Mouse (Mus musculus) gastrocnemius, postnatal 14 days (tissue): ENCODE measurements around the gene Lfng. TPM values are rescaled to one million over a fixed set of nuclear protein-coding genes. Genes with fewer than 3 reads are reported as not detected.
A peak's percentile ranks its signal among the peaks of the same experiment; 100 is the strongest.

ENCODE experiments used
- DNase-seq: peaks from one replicate; pipeline ENCODE4 v3.0.0; 2021; ENCODE audit warnings: mixed read lengths
- intact Hi-C: fragments of 180-260 bp; cut with DNase I; formaldehyde crosslinking; loops from one replicate; pipeline ENCODE4 v1.15.1; 2025; ENCODE audit warnings: low total_unique reads
- long read RNA-seq, 2 experiments: library from polyadenylated mRNA; stranded (forward); transcript quantifications; one replicate each; pipeline ENCODE4 v2.0.0; 2021
- total RNA-seq, 2 experiments: library from RNA; stranded (reverse); gene quantifications; 2 replicates each; pipeline ENCODE4 v1.2.3; 2021

The Lfng gene
- total RNA-seq, result 1 to 10 TPM; 5.6 to 9.8 TPM
- long read RNA-seq, experiment 1, transcript Lfng-201 (8 exons, 2,305 nt), result major isoform, 7 of 7 reads
- long read RNA-seq, experiment 1, partial matches to known transcripts, result 0 of 7 reads
- long read RNA-seq, experiment 1, other reads (novel, unspliced or antisense), result 0 of 7 reads
- long read RNA-seq, experiment 2, transcript Lfng-201 (8 exons, 2,305 nt), result major isoform, 12 of 12 reads
- long read RNA-seq, experiment 2, partial matches to known transcripts, result 0 of 12 reads
- long read RNA-seq, experiment 2, other reads (novel, unspliced or antisense), result 0 of 12 reads

GRCm38 (mm10) chr5:140607001-140607835, at the start of gene Lfng:
Gene Lfng (plus strand): TSS chr5:140607320.
- peak; percentile 89 for DNase-seq
- intact Hi-C loops, result no loop called here

- intact Hi-C loops, result no loop called here
Measured at GRCm38 (mm10) chr5:140562601-140563000, 44.5 kb upstream of the Lfng start.

GRCm38 (mm10) chr5:140564896-140565295, 42.2 kb upstream of the Lfng start, which contains the start of gene Grifin:
Gene Grifin (minus strand): TSS chr5:140565071.
- intact Hi-C loops, result no loop called here
- DNase-seq, result no peak

More at GRCm38 (mm10) chr5:140562601-140563000, 44.5 kb upstream of the Lfng start:
- no peak for DNase-seq

DNA sequence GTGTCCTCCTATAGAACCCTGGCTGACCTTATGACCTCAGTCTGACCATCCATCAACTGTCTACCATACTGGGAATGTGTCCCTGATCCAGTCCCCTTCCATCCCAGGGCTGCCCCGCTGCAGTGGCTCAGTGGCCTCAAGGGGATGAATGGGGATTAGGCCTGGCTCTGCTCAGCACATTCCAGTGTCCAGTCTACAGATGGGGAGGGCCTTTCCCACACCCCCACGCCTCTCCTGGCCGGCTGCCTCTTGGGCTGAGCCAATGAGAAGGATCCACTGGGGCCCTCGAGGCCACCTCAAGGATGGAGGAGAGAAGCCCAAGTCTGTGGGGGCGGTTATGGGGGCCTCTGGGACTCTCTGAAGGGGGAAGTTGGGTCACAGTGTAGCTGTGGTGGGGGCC, 41.7 kb upstream of the Lfng start:
- intact Hi-C loops, result no loop called here
- DNase-seq, result peak; percentile 80

GRCm38 (mm10) chr5:140565856-140566255, 41.3 kb upstream of the Lfng start:
- intact Hi-C loops, result no loop called here
- peak; percentile 56 for DNase-seq

GRCm38 (mm10) chr5:140566271-140566670, 40.8 kb upstream of the Lfng start:
- intact Hi-C loops, result no loop called here
- no peak for DNase-seq

DNA sequence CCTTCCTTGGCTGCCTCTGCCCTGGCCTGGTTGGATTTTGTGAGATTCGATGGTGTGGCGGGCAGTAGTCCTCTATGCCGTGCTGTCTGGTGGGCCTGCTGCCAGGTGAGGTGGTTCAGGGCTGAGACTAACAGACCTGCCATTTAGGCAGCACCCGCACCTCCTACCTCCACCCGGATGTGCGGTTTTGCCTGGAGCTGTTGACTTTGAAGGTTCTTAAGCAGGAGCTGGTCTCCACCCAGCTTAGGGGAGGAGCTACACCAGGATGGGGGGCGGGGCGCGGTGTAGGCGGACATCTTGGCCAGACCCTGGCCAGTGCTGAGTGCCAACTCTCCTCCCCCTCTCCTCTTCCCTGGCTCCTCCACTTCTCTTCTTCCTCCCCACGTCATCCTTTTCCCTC, 39.8 kb upstream of the Lfng start:
- DNase-seq, result peak; percentile 68
- intact Hi-C loops, result no loop called here

GRCm38 (mm10) chr5:140567751-140568150, 39.4 kb upstream of the Lfng start:
- intact Hi-C loops, result loop anchor here (2.0 kb wide), 1 partner anchor 49 kb away; no protein-coding TSS in a partner anchor
- DNase-seq, result no peak

- peak; percentile 57 for DNase-seq
- intact Hi-C loops, result loop anchor here (2.0 kb wide), 1 partner anchor 48 kb away; no protein-coding TSS in a partner anchor
Measured at GRCm38 (mm10) chr5:140568321-140568970, 38.7 kb upstream of the Lfng start.

GRCm38 (mm10) chr5:140569032-140569595, 38.0 kb upstream of the Lfng start:
- intact Hi-C loops, result loop anchor here (2.0 kb wide), 1 partner anchor 48 kb away; no protein-coding TSS in a partner anchor
- DNase-seq, result no peak

- DNase-seq, result no peak
- intact Hi-C loops, result no loop called here
Measured at GRCm38 (mm10) chr5:140570223-140570870, 36.8 kb upstream of the Lfng start.

- intact Hi-C loops, result no loop called here
Measured at GRCm38 (mm10) chr5:140571201-140571600, 35.9 kb upstream of the Lfng start.

GRCm38 (mm10) chr5:140571673-140572072, 35.4 kb upstream of the Lfng start:
- intact Hi-C loops, result no loop called here
- peak; percentile 91 for DNase-seq

More at GRCm38 (mm10) chr5:140571201-140571600, 35.9 kb upstream of the Lfng start:
- DNase-seq, result no peak

DNA sequence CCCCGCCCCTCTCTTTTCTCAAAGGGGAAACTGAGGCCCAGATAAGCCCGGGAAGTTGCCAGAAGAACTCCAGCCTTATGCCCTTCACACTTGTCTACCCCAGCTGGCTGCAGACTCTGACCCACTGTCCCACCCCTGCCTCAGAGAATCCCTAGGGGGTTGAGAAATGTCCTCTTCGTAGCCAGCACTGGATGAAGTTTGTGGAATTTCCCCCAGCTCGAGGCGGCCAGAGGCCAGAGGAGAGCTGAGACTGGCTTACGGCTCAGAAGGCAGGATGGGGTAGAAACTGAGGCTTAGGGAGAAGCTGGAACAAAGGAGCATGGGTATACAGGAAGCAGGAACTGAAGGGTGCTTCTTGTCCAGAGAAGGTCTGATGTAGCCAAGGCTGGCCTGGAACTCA, 34.5 kb upstream of the Lfng start:
- DNase-seq, result no peak
- intact Hi-C loops, result no loop called here

DNA sequence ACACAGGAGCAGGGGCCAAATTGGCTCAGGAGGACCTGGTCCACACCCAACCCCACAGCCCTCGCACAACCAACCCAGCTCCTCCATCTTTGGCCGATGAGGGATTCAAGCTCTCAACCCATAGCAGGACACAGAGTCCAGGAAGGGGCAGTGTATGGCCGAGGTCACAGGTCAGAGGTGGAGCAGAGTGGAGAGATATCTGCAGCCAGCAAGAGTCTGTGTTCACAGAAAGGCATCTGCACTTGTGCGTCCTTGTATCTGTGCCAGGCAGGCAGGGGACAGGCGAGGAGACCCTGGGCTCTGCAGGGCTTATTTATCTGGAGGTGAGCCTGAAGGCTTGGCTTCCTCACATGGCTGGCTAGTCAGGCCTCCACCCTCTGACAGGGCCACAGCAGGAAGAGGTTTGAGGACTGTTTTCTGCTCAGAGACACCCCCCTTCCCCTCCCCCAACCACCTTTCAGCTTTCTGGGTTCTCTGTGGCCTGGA, 31.7 kb upstream of the Lfng start:
- DNase-seq, result peak; percentile 38
- intact Hi-C loops, result no loop called here

DNA sequence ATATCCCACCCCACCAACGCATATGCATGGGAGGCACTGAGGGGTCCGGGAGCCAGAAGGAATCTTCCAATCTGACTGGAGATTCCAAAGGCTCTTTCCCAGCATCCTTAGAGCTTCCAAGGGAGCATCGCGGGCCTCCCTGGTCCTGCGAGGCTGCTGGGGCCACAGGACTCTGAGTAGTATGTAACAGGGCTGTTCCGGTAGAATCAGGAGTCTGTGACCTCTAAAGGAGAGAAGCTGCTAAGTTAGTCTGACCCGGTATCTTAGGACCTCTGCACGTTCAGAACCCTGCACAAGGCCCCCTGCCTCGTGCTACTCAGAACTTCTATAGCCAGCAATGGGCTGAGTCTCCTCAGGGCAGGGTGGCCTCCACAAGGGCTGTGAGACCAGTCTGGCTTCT, 27.9 kb upstream of the Lfng start:
- intact Hi-C loops, result no loop called here
- DNase-seq, result no peak

DNA sequence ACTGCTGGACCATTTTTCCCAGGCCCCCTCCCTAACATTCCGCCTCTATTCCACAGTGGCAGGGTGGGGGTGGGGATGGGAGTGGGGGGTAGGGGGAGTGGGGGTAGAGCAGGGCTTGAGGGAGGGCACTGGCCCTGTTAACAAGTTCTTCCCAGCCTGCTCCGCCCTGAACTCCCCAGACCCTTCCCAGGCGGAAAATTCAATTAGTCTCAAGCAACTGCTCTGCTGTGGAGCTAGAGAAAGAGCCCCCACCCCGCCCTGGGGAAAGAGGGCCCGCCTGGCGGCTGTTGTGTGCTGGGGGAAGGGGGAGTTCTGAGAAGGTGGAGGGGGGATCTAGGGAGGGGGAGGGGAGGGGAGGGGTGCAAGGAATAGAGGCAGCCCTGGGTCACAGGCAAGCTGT, 27.3 kb upstream of the Lfng start:
- DNase-seq, result no peak
- intact Hi-C loops, result no loop called here

GRCm38 (mm10) chr5:140581569-140581968, 25.6 kb upstream of the Lfng start:
- DNase-seq, result no peak
- intact Hi-C loops, result no loop called here
